Mouse (Mus musculus): ENCODE results near the gene Fmnl1. TPM values are rescaled to one million over a fixed set of nuclear protein-coding genes. Genes with fewer than 3 reads are reported as not detected.
"Not testable (repeated sequence)": the region's sequence is repeated elsewhere in the genome, so short reads cannot be mapped to it uniquely, and the experiment has no call there.

Gene Fmnl1
- polyA plus RNA-seq, 1 experiment from 2014 or later = 1.1 TPM

GRCm38 (mm10) chr11:103219259-103219658 lies 48.4 kb downstream of the Fmnl1 start:
- no peaks in the 10 kb centered on the region for H3K9me3 ChIP-seq (replicated peaks; ENCODE audit: control insufficient read depth, low read length)

GRCm38 (mm10) chr11:103219995-103220394 lies 49.1 kb downstream of the Fmnl1 start:
- Histone ChIP-seq H3K27me3 (ENCODE audit: control insufficient read depth, insufficient read depth, low read length) (peaks cover 15% of the 10 kb centered on the region), H3K27ac (ENCODE audit: low read depth, low read length) (no peak overlapping the region), H3K4me3 (ENCODE audit: low read depth, low read length) (no peak overlapping the region), H3K36me3 (ENCODE audit: control insufficient read depth, insufficient read depth, low read length) (peaks cover 3% of the 10 kb centered on the region; the same call in 1 of the 2 replicates), H3K9me3 (replicated peaks; ENCODE audit: control insufficient read depth, low read length) (no peaks in the 10 kb centered on the region), H3K9ac (ENCODE audit: low read depth, low read length) (no peak overlapping the region), H3K4me1 (ENCODE audit: control insufficient read depth, insufficient read depth, low read length) (0 out of 2 replicates have a peak, but pooled peaks cover 5% of the 10 kb centered on the region), H3K4me2 (no peak overlapping the region)
- WGBS (ENCODE audit: insufficient replicate concordance) = 77% methylated on average over 4 of the region's 4 CpGs
- ATAC-seq (replicated peaks; ENCODE audit: insufficient number of reproducible peaks, low FRiP score, low TSS enrichment) = no peak

More at GRCm38 (mm10) chr11:103219259-103219658, 48.4 kb downstream of the Fmnl1 start:
- Histone ChIP-seq H3K4me1 (ENCODE audit: control insufficient read depth, insufficient read depth, low read length) (0 out of 2 replicates have a peak, but pooled peaks cover 5% of the 10 kb centered on the region), H3K4me3 (ENCODE audit: low read depth, low read length) (no peak overlapping the region), H3K36me3 (ENCODE audit: control insufficient read depth, insufficient read depth, low read length) (no peaks in the 10 kb centered on the region), H3K9ac (ENCODE audit: low read depth, low read length) (no peak overlapping the region), H3K4me2 (no peak overlapping the region), H3K27ac (ENCODE audit: low read depth, low read length) (no peak overlapping the region), H3K27me3 (ENCODE audit: control insufficient read depth, insufficient read depth, low read length) (peaks cover 15% of the 10 kb centered on the region)
- 83% methylated on average over 5 of the region's 5 CpGs for WGBS (ENCODE audit: insufficient replicate concordance)
- no peak for ATAC-seq (replicated peaks; ENCODE audit: insufficient number of reproducible peaks, low FRiP score, low TSS enrichment)

GRCm38 (mm10) chr11:103221437-103221836 lies 50.5 kb downstream of the Fmnl1 start:
- H3K9me3 ChIP-seq (replicated peaks; ENCODE audit: control insufficient read depth, low read length) = no peaks in the 10 kb centered on the region
- 78% methylated on average over 6 of the region's 6 CpGs for WGBS (ENCODE audit: insufficient replicate concordance)
- peaks cover 12% of the 10 kb centered on the region for H3K27me3 ChIP-seq (ENCODE audit: control insufficient read depth, insufficient read depth, low read length)
- H3K36me3 ChIP-seq (ENCODE audit: control insufficient read depth, insufficient read depth, low read length) = peaks cover 3% of the 10 kb centered on the region
- H3K27ac ChIP-seq (ENCODE audit: low read depth, low read length) = no peak overlapping the region
- no peak for ATAC-seq (replicated peaks; ENCODE audit: insufficient number of reproducible peaks, low FRiP score, low TSS enrichment)
- H3K4me2 ChIP-seq = no peak overlapping the region
- no peak overlapping the region for H3K4me3 ChIP-seq (ENCODE audit: low read depth, low read length)
- H3K4me1 ChIP-seq (ENCODE audit: control insufficient read depth, insufficient read depth, low read length) = 0 out of 2 replicates have a peak, but pooled peaks cover 5% of the 10 kb centered on the region
- H3K9ac ChIP-seq (ENCODE audit: low read depth, low read length) = no peak overlapping the region

- not testable (repeated sequence) for H3K27ac ChIP-seq (ENCODE audit: low read depth, low read length); ATAC-seq (replicated peaks; ENCODE audit: insufficient number of reproducible peaks, low FRiP score, low TSS enrichment); H3K4me2 ChIP-seq; H3K36me3 ChIP-seq (ENCODE audit: control insufficient read depth, insufficient read depth, low read length); H3K4me1 ChIP-seq (ENCODE audit: control insufficient read depth, insufficient read depth, low read length); H3K4me3 ChIP-seq (ENCODE audit: low read depth, low read length); H3K9me3 ChIP-seq (replicated peaks; ENCODE audit: control insufficient read depth, low read length); H3K27me3 ChIP-seq (ENCODE audit: control insufficient read depth, insufficient read depth, low read length); H3K9ac ChIP-seq (ENCODE audit: low read depth, low read length)
- 78% methylated on average over 4 of the region's 4 CpGs for WGBS (ENCODE audit: insufficient replicate concordance)
Measured at GRCm38 (mm10) chr11:103222718-103223117, 51.8 kb downstream of the Fmnl1 start.

- no peak overlapping the region for H3K4me2 ChIP-seq
- H3K36me3 ChIP-seq (ENCODE audit: control insufficient read depth, insufficient read depth, low read length) = peaks cover 3% of the 10 kb centered on the region
- H3K9me3 ChIP-seq (replicated peaks; ENCODE audit: control insufficient read depth, low read length) = no peaks in the 10 kb centered on the region
- H3K4me3 ChIP-seq (ENCODE audit: low read depth, low read length) = no peak overlapping the region
- H3K9ac ChIP-seq (ENCODE audit: low read depth, low read length) = no peak overlapping the region
- ATAC-seq (replicated peaks; ENCODE audit: insufficient number of reproducible peaks, low FRiP score, low TSS enrichment) = no peak
- H3K4me1 ChIP-seq (ENCODE audit: control insufficient read depth, insufficient read depth, low read length) = 0 out of 2 replicates have a peak, but pooled peaks cover under 1% of the 10 kb centered on the region
- no peak overlapping the region for H3K27ac ChIP-seq (ENCODE audit: low read depth, low read length)
- WGBS (ENCODE audit: insufficient replicate concordance) = 76% methylated on average over 10 of the region's 10 CpGs
- peaks cover 9% of the 10 kb centered on the region; the same call in 1 of the 2 replicates for H3K27me3 ChIP-seq (ENCODE audit: control insufficient read depth, insufficient read depth, low read length)
Measured at GRCm38 (mm10) chr11:103223444-103223843, 52.5 kb downstream of the Fmnl1 start.

GRCm38 (mm10) chr11:103223951-103224456 lies 53.1 kb downstream of the Fmnl1 start:
- 66% methylated on average over 18 of the region's 18 CpGs for WGBS (ENCODE audit: insufficient replicate concordance)
- Histone ChIP-seq H3K4me1 (ENCODE audit: control insufficient read depth, insufficient read depth, low read length) (no peaks in the 10 kb centered on the region), H3K36me3 (ENCODE audit: control insufficient read depth, insufficient read depth, low read length) (peaks cover 3% of the 10 kb centered on the region), H3K4me2 (no peak overlapping the region), H3K9ac (ENCODE audit: low read depth, low read length) (no peak overlapping the region), H3K9me3 (replicated peaks; ENCODE audit: control insufficient read depth, low read length) (no peaks in the 10 kb centered on the region), H3K27ac (ENCODE audit: low read depth, low read length) (no peak overlapping the region), H3K27me3 (ENCODE audit: control insufficient read depth, insufficient read depth, low read length) (peaks cover 7% of the 10 kb centered on the region; the same call in 1 of the 2 replicates), H3K4me3 (ENCODE audit: low read depth, low read length) (no peak overlapping the region)
- no peak for ATAC-seq (replicated peaks; ENCODE audit: insufficient number of reproducible peaks, low FRiP score, low TSS enrichment)

GRCm38 (mm10) chr11:103229608-103230007 lies 58.7 kb downstream of the Fmnl1 start:
- Histone ChIP-seq H3K9ac (ENCODE audit: low read depth, low read length) (no peak overlapping the region), H3K4me3 (ENCODE audit: low read depth, low read length) (no peak overlapping the region), H3K4me2 (no peak overlapping the region), H3K4me1 (ENCODE audit: control insufficient read depth, insufficient read depth, low read length) (no peaks in the 10 kb centered on the region), H3K36me3 (ENCODE audit: control insufficient read depth, insufficient read depth, low read length) (peaks cover 10% of the 10 kb centered on the region), H3K9me3 (replicated peaks; ENCODE audit: control insufficient read depth, low read length) (no peaks in the 10 kb centered on the region), H3K27me3 (ENCODE audit: control insufficient read depth, insufficient read depth, low read length) (no peaks in the 10 kb centered on the region), H3K27ac (ENCODE audit: low read depth, low read length) (no peak overlapping the region)
- ATAC-seq (replicated peaks; ENCODE audit: insufficient number of reproducible peaks, low FRiP score, low TSS enrichment) = no peak
- 91% methylated on average over 2 of the region's 2 CpGs for WGBS (ENCODE audit: insufficient replicate concordance)

GRCm38 (mm10) chr11:103230626-103231025 lies 59.7 kb downstream of the Fmnl1 start:
- H3K4me1 ChIP-seq (ENCODE audit: control insufficient read depth, insufficient read depth, low read length) = peaks cover under 1% of the 10 kb centered on the region; the same call in 1 of the 2 replicates
- H3K27ac ChIP-seq (ENCODE audit: low read depth, low read length) = no peak overlapping the region
- no peaks in the 10 kb centered on the region for H3K27me3 ChIP-seq (ENCODE audit: control insufficient read depth, insufficient read depth, low read length)
- no peak overlapping the region for H3K4me3 ChIP-seq (ENCODE audit: low read depth, low read length)
- H3K9ac ChIP-seq (ENCODE audit: low read depth, low read length) = no peak overlapping the region
- ATAC-seq (replicated peaks; ENCODE audit: insufficient number of reproducible peaks, low FRiP score, low TSS enrichment) = no peak
- peaks cover 7% of the 10 kb centered on the region; the same call in 1 of the 2 replicates for H3K36me3 ChIP-seq (ENCODE audit: control insufficient read depth, insufficient read depth, low read length)
- no peak overlapping the region for H3K4me2 ChIP-seq
- H3K9me3 ChIP-seq (replicated peaks; ENCODE audit: control insufficient read depth, low read length) = no peaks in the 10 kb centered on the region
- WGBS (ENCODE audit: insufficient replicate concordance) = 82% methylated on average over 19 of the region's 19 CpGs

GRCm38 (mm10) chr11:103231367-103231766 lies 60.5 kb downstream of the Fmnl1 start:
- Histone ChIP-seq H3K27ac (ENCODE audit: low read depth, low read length) (no peak overlapping the region), H3K9ac (ENCODE audit: low read depth, low read length) (no peak overlapping the region), H3K36me3 (ENCODE audit: control insufficient read depth, insufficient read depth, low read length) (peaks cover 7% of the 10 kb centered on the region; the same call in 1 of the 2 replicates), H3K4me1 (ENCODE audit: control insufficient read depth, insufficient read depth, low read length) (peaks cover 3% of the 10 kb centered on the region; the same call in 1 of the 2 replicates), H3K9me3 (replicated peaks; ENCODE audit: control insufficient read depth, low read length) (no peaks in the 10 kb centered on the region), H3K27me3 (ENCODE audit: control insufficient read depth, insufficient read depth, low read length) (no peaks in the 10 kb centered on the region), H3K4me2 (no peak overlapping the region), H3K4me3 (ENCODE audit: low read depth, low read length) (no peak overlapping the region)
- WGBS (ENCODE audit: insufficient replicate concordance) = 91% methylated on average over 7 of the region's 7 CpGs
- no peak for ATAC-seq (replicated peaks; ENCODE audit: insufficient number of reproducible peaks, low FRiP score, low TSS enrichment)

Measured in heart, embryonic 11.5 days (tissue).